Mouse (Mus musculus) testis, postnatal 14 days (tissue): ENCODE measurements around the gene Gtf2e1.

Experiments used
- DNase-seq: peaks from one replicate; pipeline ENCODE4 v3.0.0; 2021; ENCODE audit warnings: low spot score

Gene Gtf2e1

DNA sequence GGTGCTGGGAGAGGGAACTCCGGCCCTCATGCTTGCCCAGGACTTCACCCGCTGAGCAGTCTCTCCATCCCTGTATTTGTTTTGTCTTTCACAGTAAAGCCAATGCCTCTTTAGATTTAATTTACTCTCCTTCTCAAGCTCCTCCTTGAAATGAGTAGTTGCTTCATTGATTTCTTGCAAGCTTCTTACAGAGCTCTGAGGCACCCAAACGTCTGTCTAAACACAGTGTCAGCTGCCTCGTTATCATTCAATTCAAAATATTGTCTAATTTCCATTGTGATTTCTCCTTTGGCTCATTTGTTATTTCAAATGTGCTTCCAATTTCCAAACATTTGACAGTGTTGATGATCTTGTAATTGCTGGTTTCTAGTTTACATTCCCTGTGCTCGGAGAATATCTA lies 6.7 kb upstream of the Gtf2e1 start:
- no peak for DNase-seq

GRCm38 (mm10) chr16:37540776-37541175 lies 1.2 kb upstream of the Gtf2e1 start:
- no peak for DNase-seq

- no peak for DNase-seq
These were observed 364 bp downstream of the Gtf2e1 start for GRCm38 (mm10) chr16:37539240-37539610.

DNA sequence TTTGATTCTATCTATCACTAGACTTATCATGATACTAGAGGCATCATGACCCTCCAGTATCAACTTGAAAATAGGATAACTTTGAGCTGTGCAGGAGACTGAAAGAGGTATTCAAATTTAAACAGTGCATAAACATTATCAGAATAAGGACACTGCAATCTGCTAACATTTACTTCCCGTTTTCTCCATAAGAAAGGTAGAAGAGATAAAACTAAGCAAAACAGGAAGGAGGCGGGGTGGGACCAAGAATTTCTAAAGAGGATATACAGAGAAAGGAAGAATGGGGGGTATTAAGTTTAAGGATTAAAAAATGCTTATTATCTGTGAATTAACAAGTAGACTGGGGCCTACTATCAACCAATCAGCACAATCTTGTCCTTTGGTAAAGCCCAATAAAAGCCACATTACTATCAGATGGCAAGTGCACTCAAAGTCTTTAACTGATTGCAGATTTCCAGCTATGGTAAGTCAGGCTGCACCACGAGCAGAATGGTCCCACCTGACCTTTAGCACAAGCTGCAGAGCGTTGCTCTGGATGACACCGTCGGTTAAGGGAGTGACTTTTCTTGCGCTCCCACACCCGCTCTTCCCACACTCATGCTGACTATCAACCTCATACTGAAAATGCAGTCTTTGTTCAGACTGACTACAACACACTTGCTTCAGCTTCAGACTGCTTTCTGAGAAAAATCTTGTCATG lies 6.1 kb downstream of the Gtf2e1 start:
- DNase-seq, result no peak

DNA sequence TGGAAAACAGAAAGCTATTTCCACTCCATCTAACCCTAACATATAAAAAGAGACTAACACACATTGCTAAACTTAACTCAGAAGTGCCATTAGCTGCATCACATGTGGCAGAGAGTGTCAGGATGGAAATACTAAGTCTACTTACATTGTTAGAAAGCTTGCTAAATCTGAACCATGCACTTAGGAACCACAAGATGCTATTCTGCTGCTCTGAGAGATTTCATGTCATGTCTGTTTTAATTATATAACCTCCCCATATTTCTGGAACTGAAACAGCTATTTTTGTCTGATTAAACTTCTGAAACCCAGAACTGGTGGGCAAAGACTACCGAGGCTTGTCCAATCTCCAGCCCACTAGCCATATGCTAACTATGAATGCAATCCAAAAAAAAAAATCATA lies 7.5 kb downstream of the Gtf2e1 start:
- DNase-seq, result no peak

DNA sequence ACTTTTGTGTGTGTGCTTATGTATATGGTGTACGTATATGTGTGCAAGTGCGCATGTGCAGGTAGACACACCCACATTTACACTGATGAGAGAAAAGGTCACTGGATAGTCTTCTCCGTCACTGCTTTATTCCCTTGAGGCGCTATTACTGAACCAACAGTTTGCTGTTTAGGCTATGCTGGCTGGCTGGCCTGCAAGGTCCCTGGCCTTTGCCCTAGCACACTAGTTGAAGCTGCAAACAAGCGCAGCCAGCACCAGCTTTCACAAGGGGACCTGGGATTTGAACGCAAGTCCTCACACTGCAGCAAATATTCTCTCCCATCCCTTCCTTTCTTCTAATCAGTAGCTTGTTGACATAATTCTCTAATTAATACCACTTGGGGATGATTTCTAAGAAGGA lies 9.4 kb downstream of the Gtf2e1 start:
- no peak for DNase-seq

GRCm38 (mm10) chr16:37526688-37527223 lies 12.8 kb downstream of the Gtf2e1 start:
- DNase-seq, result no peak

GRCm38 (mm10) chr16:37525121-37525520 lies 14.5 kb downstream of the Gtf2e1 start:
- DNase-seq, result no peak

DNA sequence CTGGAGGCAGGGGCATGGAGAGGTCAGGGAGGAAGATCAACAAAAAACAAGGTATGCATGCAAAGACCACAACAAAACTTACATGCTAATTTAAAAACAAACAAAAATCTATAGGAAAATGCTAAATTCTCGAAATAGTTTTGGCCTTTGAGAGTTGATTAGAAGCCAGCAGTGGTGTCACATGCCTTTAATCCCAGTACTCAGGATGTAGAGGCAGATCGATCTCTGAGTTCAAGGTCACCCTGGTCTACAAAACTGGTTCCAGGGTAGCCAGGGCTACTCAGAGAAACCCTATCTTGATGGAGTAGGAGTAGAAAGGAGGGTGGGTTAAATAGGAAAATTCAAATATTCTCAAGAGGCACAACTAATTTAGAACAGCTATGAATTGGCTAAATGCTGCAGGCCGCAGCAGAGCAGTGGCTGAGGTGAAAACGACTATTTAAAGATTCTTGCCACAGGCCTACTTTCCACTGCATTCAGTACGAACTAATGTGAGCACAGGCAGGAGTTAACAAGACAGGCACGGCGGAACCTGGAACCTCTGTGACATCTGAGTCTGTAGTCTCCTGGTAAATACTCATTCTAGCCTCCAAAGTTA lies 17.4 kb downstream of the Gtf2e1 start:
- DNase-seq, result no peak

GRCm38 (mm10) chr16:37520190-37521040 lies 19.2 kb downstream of the Gtf2e1 start:
- no peak for DNase-seq

DNA sequence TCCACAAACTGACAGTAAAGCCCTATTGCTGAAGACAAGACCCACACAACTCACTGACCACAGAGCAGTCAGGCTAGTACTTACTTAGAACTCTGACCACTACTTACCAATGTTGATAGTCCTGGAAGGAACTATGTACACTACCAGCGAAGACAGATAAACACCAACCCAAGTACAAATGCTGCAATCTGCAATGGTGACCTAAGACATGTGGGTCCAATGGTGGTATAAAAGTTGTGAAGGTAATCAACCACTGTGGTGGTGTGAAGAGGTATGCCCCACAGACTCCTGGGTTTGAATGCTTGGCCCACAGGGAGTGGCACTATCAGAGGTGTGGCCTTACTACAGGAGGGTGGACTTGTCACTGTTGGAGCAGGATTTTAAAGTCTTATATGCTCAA lies 19.9 kb downstream of the Gtf2e1 start:
- no peak for DNase-seq

DNA sequence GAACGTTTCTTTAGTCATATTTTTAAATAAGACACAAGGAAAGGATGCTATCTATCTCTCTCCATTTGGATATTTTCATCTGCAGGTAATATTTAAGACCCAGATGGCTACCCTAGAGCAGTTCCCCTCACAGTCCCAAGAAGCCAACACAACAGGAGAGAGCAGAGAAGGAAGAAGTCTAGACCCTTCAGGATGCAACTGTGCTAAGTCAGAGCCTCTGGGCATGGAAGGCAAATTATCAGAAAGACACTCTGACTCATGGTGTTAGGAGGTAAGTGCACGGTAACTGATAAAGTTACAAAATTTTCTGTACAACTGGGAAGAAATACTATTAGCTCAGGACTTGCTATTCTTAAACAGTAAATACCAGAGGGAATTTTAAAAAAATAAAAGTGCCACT lies 20.9 kb downstream of the Gtf2e1 start:
- no peak for DNase-seq

GRCm38 (mm10) chr16:37517596-37518211 lies 21.9 kb downstream of the Gtf2e1 start:
- no peak for DNase-seq

- DNase-seq, result no peak
These were observed 23.1 kb downstream of the Gtf2e1 start for GRCm38 (mm10) chr16:37516376-37516993.

DNA sequence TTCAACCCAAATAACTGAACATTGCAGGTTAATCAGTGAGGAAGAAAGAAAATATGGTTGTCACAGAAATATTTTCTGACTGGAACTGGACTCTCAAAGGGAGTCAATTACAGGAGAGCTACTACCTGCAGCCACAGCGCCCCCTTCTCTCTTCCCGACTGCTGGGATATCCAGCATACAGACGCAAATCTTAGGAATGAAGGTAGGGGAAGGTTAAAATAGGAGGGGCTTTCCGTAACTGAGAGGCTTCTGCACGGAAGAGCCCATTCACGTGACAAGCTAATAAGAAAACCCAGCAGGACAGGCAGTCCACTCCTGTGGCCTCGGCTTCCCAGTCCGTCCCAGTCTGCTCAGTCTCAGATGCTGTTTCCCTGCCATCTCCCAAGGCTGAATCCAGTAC lies 24.9 kb downstream of the Gtf2e1 start:
- no peak for DNase-seq

DNA sequence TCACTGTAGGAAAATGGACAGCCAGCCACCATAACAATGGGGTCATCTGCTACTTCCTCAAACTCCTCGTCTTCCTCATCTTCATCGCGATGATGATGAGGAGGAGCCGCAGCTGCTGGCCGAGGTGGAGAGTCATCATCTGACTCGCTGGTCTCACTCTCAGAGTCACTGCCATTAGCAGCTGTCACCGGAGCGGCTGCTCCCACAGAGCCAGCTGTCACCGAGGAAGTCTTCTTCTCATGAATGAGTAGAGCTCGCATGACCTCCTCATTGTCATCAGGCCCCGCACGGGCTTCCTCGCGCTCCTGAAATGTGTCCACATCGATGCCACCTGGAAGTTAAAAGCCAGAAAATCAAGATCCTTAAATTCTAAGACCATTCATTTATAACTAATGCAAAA lies 28.1 kb downstream of the Gtf2e1 start:
- no peak for DNase-seq

GRCm38 (mm10) chr16:37506751-37507150 lies 32.8 kb downstream of the Gtf2e1 start:
- no peak for DNase-seq

GRCm38 (mm10) chr16:37504517-37504916 lies 35.1 kb downstream of the Gtf2e1 start:
- DNase-seq, result no peak

DNA sequence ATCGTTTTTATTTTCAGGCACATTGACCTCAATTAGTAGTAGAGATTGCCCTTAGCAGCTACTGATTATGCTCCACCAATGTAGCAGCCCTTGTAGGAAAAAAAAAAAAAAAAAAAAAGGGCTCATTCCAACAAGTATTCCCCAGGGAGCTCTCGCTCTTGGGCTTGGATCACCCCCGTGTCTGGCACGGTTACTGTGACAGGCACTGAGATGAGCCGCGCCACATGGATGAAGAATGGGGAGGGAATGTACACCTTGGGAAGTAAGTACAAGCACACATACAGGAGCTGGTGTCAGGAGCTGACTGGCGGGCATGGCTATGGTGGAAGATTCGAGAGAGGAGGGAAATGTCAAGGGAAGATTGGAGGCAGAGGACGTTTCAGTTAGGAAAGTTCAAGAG lies 41.0 kb downstream of the Gtf2e1 start:
- DNase-seq, result no peak

DNA sequence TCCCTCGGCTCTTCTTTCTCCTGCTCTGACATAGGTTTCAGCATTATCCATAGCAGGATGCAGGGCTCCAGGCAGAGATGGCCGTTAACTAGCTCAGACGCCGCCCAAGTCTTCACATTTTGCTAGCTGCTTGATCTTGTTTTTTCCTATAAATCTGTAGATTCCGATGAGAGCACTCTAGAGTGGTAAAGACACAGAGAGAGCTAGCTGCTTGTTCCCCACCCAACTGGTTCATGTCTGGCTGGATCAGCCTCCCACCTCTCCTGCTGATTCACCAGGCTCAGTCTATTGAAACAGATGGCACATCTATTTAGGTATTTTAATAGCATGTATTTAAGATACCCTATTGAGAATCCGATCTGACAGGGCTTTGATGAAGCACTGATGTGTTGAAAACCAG lies 44.6 kb downstream of the Gtf2e1 start:
- DNase-seq, result no peak

GRCm38 (mm10) chr16:37486826-37487612 lies 52.6 kb downstream of the Gtf2e1 start:
- DNase-seq, result no peak
